Mouse (Mus musculus): Measurements from ENCODE around the gene Idnk. TPM values are rescaled to one million over a fixed set of nuclear protein-coding genes. Genes with fewer than 3 reads are reported as not detected.

The Idnk gene
- polyA plus RNA-seq, 1 experiment from 2014 or later: 44.2 TPM

DNA sequence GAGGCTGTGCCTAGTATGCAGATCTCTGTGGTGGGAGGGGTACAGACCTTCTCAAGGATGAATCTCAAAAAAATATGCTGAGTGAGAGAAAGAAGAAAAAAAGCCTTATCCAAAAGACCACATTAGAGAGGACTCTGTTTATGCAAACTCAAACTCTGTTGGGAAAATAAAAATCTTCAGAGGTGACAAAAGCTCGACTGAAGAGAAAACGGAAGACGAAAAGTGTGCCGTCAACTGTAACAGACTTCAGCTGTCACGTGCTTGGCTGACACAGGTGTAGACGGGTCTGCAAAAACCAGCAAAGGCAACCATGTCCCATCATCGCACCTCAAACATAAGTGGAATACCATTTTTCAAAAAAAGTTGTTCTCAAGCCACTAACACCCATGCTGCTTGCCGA, 56.4 kb downstream of the Idnk start:
- ATAC-seq (replicated peaks; ENCODE audit: insufficient number of reproducible peaks, low FRiP score, low TSS enrichment, low read depth): no peak
- no peak for DNase-seq (ENCODE audit: low spot score)
- Histone ChIP-seq H3K36me3 (replicated peaks; ENCODE audit: control insufficient read depth, insufficient read depth, low read depth, low read length) (no peaks in the 10 kb centered on the region), H3K9ac (replicated peaks; ENCODE audit: low read length) (no peak overlapping the region), H3K4me1 (ENCODE audit: control insufficient read depth, insufficient read depth, low read length) (no peaks in the 10 kb centered on the region), H3K9me3 (replicated peaks; ENCODE audit: control insufficient read depth, low read length) (no peaks in the 10 kb centered on the region), H3K27ac (replicated peaks; ENCODE audit: low read depth, low read length) (no peak overlapping the region), H3K4me2 (ENCODE audit: low read depth, low read length) (peak overlapping the region; percentile 79), H3K27me3 (ENCODE audit: control insufficient read depth, insufficient read depth, low read length) (no peaks in the 10 kb centered on the region), H3K4me3 (ENCODE audit: low read depth, low read length) (no peak overlapping the region; the same call in 1 of the 2 replicates)
- 67% methylated on average over 8 of the region's 8 CpGs for WGBS

Other genes starting within 250 kb of the Idnk start
- 7.6 and 8.5 TPM in 2 replicates for gene Spock1, start 249.3 kb upstream of the Idnk start, polyA plus RNA-seq (2014; fragmentation: Nextera tagmentation; extraction: Ambion mirVana)
- 1.8 and 2.1 TPM in 2 replicates for gene Klhl3, start 44.1 kb upstream of the Idnk start, polyA plus RNA-seq (2014; fragmentation: Nextera tagmentation; extraction: Ambion mirVana)
- gene Hnrnpa0, start 29.1 kb upstream of the Idnk start, polyA plus RNA-seq (2014; fragmentation: Nextera tagmentation; extraction: Ambion mirVana): 49.7 and 61.2 TPM in 2 replicates
- gene Ubqln1, start 58.0 kb downstream of the Idnk start, polyA plus RNA-seq (2014; fragmentation: Nextera tagmentation; extraction: Ambion mirVana): 142 and 144 TPM in 2 replicates
- gene Gkap1, start 118.0 kb downstream of the Idnk start, polyA plus RNA-seq (2014; fragmentation: Nextera tagmentation; extraction: Ambion mirVana): 22.0 and 31.2 TPM in 2 replicates
- 1.2 TPM in 2 replicates for gene Kif27, start 201.5 kb downstream of the Idnk start, polyA plus RNA-seq (2014; fragmentation: Nextera tagmentation; extraction: Ambion mirVana)
- gene 2210016F16Rik, start 227.6 kb downstream of the Idnk start, polyA plus RNA-seq (2014; fragmentation: Nextera tagmentation; extraction: Ambion mirVana): 24.3 and 24.5 TPM in 2 replicates
- 34.4 and 37.0 TPM in 2 replicates for gene Rmi1, start 244.6 kb downstream of the Idnk start, polyA plus RNA-seq (2014; fragmentation: Nextera tagmentation; extraction: Ambion mirVana)
- gene Hnrnpk, start 245.7 kb downstream of the Idnk start, polyA plus RNA-seq (2014; fragmentation: Nextera tagmentation; extraction: Ambion mirVana): 2,512 and 2,650 TPM in 2 replicates